Mouse (Mus musculus) small intestine, adult 2 months (tissue): ENCODE measurements around the gene Cd2.

Source experiments
- CTCF ChIP-seq: fragments of 200-500 bp; IDR thresholded peaks from 2 replicates; pipeline ENCODE4 v1.5.1; 2012; ENCODE audit warnings: low read depth, mild to moderate bottlenecking, control low read depth, inconsistent platforms, low read length, moderate library complexity, mixed read lengths; ENCODE audit not compliant: insufficient replicate concordance, insufficient read length; ENCODE audit errors: extremely low read depth
- POLR2A ChIP-seq: fragments of 200-500 bp; IDR thresholded peaks from 2 replicates; pipeline ENCODE4 v1.6.1; 2012; ENCODE audit warnings: low read depth, mild to moderate bottlenecking, control low read depth, inconsistent platforms, low read length, moderate library complexity

DNA sequence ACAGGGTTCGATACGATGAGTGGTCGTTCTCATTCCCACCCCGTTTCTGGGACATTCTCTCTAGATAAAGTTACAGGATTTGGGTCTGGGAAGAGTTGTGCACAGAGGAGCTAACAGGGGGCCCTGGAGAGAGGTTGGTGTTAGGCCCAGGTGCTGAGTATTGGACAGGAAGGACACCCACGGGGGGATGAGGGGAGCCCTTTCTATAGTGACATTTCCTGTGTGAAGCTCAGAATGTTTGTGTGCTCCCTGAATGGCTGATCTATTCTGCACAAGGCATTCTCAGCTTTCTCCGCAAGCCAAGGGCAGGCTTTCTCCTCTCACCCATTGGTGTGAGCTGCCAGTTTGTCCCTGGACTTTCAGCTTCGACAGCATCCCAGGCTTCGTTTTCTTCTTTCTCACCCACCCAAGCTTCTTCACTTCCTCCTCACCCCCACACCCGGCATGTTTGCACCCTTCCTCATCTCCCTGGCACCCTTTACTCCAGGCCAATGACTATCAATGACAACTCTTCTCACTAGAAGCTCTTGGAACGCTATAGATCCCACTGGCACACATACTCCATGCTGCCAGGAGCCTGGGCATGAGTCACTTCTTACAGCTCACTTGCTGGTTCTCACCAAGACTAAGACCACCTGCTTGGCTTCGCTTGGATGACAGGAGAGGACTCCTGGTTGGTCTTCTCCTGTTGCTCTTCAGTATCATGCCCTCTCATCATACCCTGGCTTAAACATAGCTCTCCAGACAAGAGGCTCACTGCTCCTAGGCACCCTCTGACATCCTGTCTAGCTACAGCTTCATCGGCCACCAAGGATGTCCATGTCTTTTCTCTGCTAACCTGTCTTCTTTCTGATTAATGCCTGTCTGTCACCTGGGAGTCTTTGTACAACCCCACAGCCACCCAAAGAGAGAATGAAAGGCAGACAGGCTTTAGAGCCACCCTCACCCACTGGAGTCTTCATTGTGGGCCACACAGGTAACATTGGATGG lies 1.1 kb downstream of the Cd2 start:
- TF ChIP-seq CTCF: no peak
- TF ChIP-seq POLR2A: no peak
